Mouse (Mus musculus) embryonic facial prominence, embryonic 12.5 days (tissue): ENCODE measurements around the gene Cdh12. TPM values are rescaled to one million over a fixed set of nuclear protein-coding genes. Genes with fewer than 3 reads are reported as not detected.

Source experiments
- microRNA-seq: library from miRNA; unstranded; fragments of <30 nt; microRNA quantifications from one replicate; pipeline ENCODE4, GENCODE M21; 2017
- polyA plus RNA-seq: library from polyadenylated mRNA; unstranded; fragments of >200 nt; fragmentation: Nextera tagmentation; extraction: Ambion mirVana; gene quantifications from 2 replicates; pipeline ENCODE4 v1.2.1, GENCODE M21; 2016

Cdh12 gene
- polyA plus RNA-seq, 1 experiment from 2014 or later, result 0.91 TPM

Small RNAs within 50 kb of the gene (microRNA-seq; reads per million reads assigned to microRNA genes)
- not detected for gene Gm27397

Other genes starting within 250 kb of the Cdh12 start
- 0.14 and 0.26 TPM in 2 replicates for gene Acot10, start 217.5 kb downstream of the Cdh12 start, polyA plus RNA-seq